Mouse (Mus musculus): ENCODE results near the gene Gosr2. TPM values are rescaled to one million over a fixed set of nuclear protein-coding genes. Genes with fewer than 3 reads are reported as not detected.

Gene Gosr2
- total and polyA plus RNA-seq, 3 experiments, result 93.7 to 108 (median 107) TPM

DNA sequence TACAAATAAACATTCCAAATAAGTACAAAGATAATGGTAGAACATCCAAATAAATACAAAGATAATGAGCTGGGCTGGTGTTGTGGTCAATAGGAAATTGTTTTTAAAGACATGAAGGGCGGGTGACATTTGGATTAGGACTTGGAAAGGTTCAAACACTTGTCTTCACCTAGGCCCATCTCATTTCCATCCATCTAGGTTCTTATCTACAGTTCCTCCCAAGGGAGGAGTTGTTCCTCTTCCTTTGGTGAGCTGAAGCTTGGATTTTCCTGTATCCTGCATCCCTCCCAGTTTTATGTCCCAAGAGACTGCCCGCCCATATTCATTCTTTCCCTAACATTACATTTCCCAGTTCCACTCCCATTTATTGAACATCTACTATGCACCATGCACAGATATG, 528 bp upstream of the Gosr2 start:
- dilution Hi-C loops (cut with MboI; ENCODE audit: extremely low pct_ligation_motif_present, extremely low pct_unique_long_range_greater_than_20kb, low sequenced_read_pairs) (no loop called here), in situ Hi-C loops (cut with MboI; ENCODE audit: low pct_ligation_motif_present, low pct_unique_long_range_greater_than_20kb, low sequenced_read_pairs) (no loop called here)

DNA sequence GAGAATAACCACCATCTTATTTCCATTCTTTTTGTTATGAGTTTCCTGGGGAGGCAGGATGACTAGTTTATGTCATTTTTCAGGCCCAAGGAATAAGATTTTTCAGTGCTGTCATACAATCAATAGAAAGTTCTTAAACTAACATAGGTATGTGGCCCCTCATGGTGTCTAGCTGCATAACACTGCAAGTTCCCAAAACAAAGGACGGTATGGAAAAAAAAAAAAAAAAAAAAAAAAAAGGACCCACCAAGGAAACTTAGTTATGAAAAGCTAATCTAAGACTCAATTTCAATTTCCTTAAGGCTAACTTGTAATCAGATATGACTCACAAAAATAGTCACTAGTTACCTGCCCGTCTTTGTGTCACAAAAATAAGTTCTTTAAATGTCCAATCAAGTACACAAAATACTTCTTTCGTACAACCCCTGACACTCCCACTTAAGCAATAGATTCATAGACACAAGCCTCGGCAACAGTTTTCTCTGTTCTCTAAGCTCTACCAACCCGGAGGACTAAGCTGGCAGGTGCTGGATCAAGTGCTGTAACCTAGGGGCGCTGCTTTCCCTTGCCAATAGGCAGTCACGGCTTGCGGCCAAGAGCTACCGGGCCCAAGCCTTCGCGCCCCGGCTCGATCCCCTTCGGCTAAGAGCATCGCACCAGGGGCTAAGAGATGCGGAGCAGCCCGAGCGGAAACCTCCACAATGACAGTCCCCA, 690 bp downstream of the Gosr2 start:
- peak overlapping the region; percentile 72 for H3K9ac ChIP-seq (ENCODE audit: insufficient read depth, low read depth)
- peak; percentile 66 for DNase-seq (ENCODE audit: extremely low read depth)
- H3K36me3 ChIP-seq (replicated peaks in 1 of 2; ENCODE audit: control insufficient read depth in 1 of 2, insufficient read depth in 1 of 2, low read length in 1 of 2), result peaks cover 3 to 29% of the 10 kb centered on the region in 2 experiments
- TF ChIP-seq NRF1 (IDR thresholded peaks at IDR 0.05; ENCODE audit: low read depth, low read length), result no peak
- TF ChIP-seq PAX5 (IDR thresholded peaks at IDR 0.05; ENCODE audit: low read length), result no peak
- TF ChIP-seq ZC3H11A (IDR thresholded peaks at IDR 0.05; ENCODE audit: low read depth, low read length), result no peak
- no peak for TF ChIP-seq SIN3A (IDR thresholded peaks at IDR 0.05; ENCODE audit: low read length)
- TF ChIP-seq CTCF (conservative IDR thresholded peaks at IDR 0.05 in 1 of 2, IDR thresholded peaks at IDR 0.05 in 1 of 2; ENCODE audit: low read depth in 2 of 2, low read length in 2 of 2), result peak in 1 of 2 experiments; percentile 24; a peak in 1 of 4 replicates
- 0 out of 2 replicates have a peak, but pooled peaks have one; percentile 7 for TF ChIP-seq CHD2 (IDR thresholded peaks at IDR 0.05; ENCODE audit: low read length)
- no peak for TF ChIP-seq EP300 (IDR thresholded peaks at IDR 0.05; ENCODE audit: low read length)
- TF ChIP-seq RCOR1 (conservative IDR thresholded peaks at IDR 0.05; ENCODE audit: low read depth, low read length), result 0 out of 2 replicates have a peak, but pooled peaks have one; percentile 17
- TF ChIP-seq ZNF384 (IDR thresholded peaks at IDR 0.05; ENCODE audit: low read depth, low read length), result peak; percentile 69; the same call in 1 of the 2 replicates
- 0 out of 2 replicates have a peak, but pooled peaks have one; percentile 8 for TF ChIP-seq ZMIZ1 (IDR thresholded peaks at IDR 0.05; ENCODE audit: low read depth, low read length)
- TF ChIP-seq TBP (conservative IDR thresholded peaks at IDR 0.05; ENCODE audit: low read depth, low read length), result no peak
- dilution Hi-C loops (cut with MboI; ENCODE audit: extremely low pct_ligation_motif_present, extremely low pct_unique_long_range_greater_than_20kb, low sequenced_read_pairs), result no loop called here
- H3K27me3 ChIP-seq (replicated peaks), result no peaks in the 10 kb centered on the region
- H3K4me2 ChIP-seq (ENCODE audit: insufficient read depth, low read depth, poor library complexity, severe bottlenecking), result peak overlapping the region; percentile 56
- peak overlapping the region; percentile 66 to 81 (median 78) for H3K4me3 ChIP-seq (replicated peaks in 1 of 3; ENCODE audit: low read depth in 2 of 3, low read length in 2 of 3, poor library complexity in 1 of 3)
- no peaks in the 10 kb centered on the region for H3K9me3 ChIP-seq (replicated peaks; ENCODE audit: low read length)
- peaks cover 14% of the 10 kb centered on the region for H3K79me2 ChIP-seq (replicated peaks; ENCODE audit: control insufficient read depth, extremely low read depth, insufficient read depth, poor library complexity, severe bottlenecking)
- peaks cover 8 to 39% of the 10 kb centered on the region in 2 experiments; a peak in 2 of 4 replicates for H3K4me1 ChIP-seq (ENCODE audit: control insufficient read depth in 1 of 2, insufficient read depth in 2 of 2)
- peak overlapping the region; percentile 77; the same call in 1 of the 2 replicates for H3K27ac ChIP-seq (ENCODE audit: insufficient read depth, low read depth)
- in situ Hi-C loops (cut with MboI; ENCODE audit: low pct_ligation_motif_present, low pct_unique_long_range_greater_than_20kb, low sequenced_read_pairs), result no loop called here

More for the DNA sequence above, 528 bp upstream of the Gosr2 start:
- no peak for DNase-seq (ENCODE audit: extremely low read depth)
- H3K4me3 ChIP-seq (replicated peaks in 1 of 3; ENCODE audit: low read depth in 2 of 3, low read length in 2 of 3, poor library complexity in 1 of 3), result peak overlapping the region; percentile 66 to 81 (median 78)
- peak overlapping the region; percentile 60 for H3K4me2 ChIP-seq (ENCODE audit: insufficient read depth, low read depth, poor library complexity, severe bottlenecking)
- H3K36me3 ChIP-seq (replicated peaks in 1 of 2; ENCODE audit: control insufficient read depth in 1 of 2, insufficient read depth in 1 of 2, low read length in 1 of 2), result peaks cover 3 to 30% of the 10 kb centered on the region in 2 experiments
- peaks cover 11% of the 10 kb centered on the region for H3K79me2 ChIP-seq (replicated peaks; ENCODE audit: control insufficient read depth, extremely low read depth, insufficient read depth, poor library complexity, severe bottlenecking)
- H3K27me3 ChIP-seq (replicated peaks), result no peaks in the 10 kb centered on the region
- H3K9ac ChIP-seq (ENCODE audit: insufficient read depth, low read depth), result peak overlapping the region; percentile 72
- no peak overlapping the region for H3K27ac ChIP-seq (ENCODE audit: insufficient read depth, low read depth)
- TF ChIP-seq MYC (IDR thresholded peaks at IDR 0.05; ENCODE audit: low read depth, low read length) (no peak), CHD1 (IDR thresholded peaks at IDR 0.05; ENCODE audit: low read depth, low read length) (peak; percentile 73; the same call in 1 of the 2 replicates)
- peaks cover 8 to 39% of the 10 kb centered on the region in 2 experiments; a peak in 2 of 4 replicates for H3K4me1 ChIP-seq (ENCODE audit: control insufficient read depth in 1 of 2, insufficient read depth in 2 of 2)
- no peaks in the 10 kb centered on the region for H3K9me3 ChIP-seq (replicated peaks; ENCODE audit: low read length)

Measured in CH12.LX (cell line).